Mouse (Mus musculus): Measurements from ENCODE around the gene Ush2a. TPM values are rescaled to one million over a fixed set of nuclear protein-coding genes. Genes with fewer than 3 reads are reported as not detected.

Ush2a gene
- polyA plus RNA-seq, 1 experiment from 2014 or later = 0.13 TPM

- WGBS = 86% methylated on average over 10 of the region's 10 CpGs
These were observed 738.2 kb downstream of the Ush2a start for GRCm38 (mm10) chr1:188999981-189000380.

DNA sequence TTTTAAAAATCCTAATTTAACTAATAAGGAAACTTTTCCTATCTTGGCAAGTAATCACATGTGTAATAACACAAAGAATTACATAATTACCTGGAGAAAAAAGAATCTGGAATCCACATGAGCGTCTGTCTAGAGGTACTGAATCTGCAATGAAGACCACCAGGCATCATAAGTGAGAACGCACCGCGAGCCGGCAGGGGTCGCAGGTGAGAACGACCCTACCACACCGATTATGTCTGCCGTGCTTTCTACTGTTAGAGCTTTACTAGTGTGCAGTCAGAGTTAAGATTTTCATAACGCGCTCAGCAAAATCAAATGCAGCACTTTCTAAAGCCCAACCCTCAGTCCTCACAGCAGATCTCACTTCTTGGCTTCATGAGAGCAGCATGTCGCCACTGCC is 740.0 kb downstream of the Ush2a start:
- no peaks in the 10 kb centered on the region for H3K9me3 ChIP-seq
- 86% methylated on average over 12 of the region's 12 CpGs for WGBS
- ATAC-seq (ENCODE audit: insufficient number of reproducible peaks, insufficient read depth, low FRiP score, low TSS enrichment, low read depth) = no peak
- no peak overlapping the region for H3K4me3 ChIP-seq
- H3K4me2 ChIP-seq = no peak overlapping the region
- no peaks in the 10 kb centered on the region for H3K27me3 ChIP-seq
- no peak overlapping the region for H3K27ac ChIP-seq
- H3K4me1 ChIP-seq = peaks cover 21% of the 10 kb centered on the region
- H3K36me3 ChIP-seq = peaks cover 37% of the 10 kb centered on the region
- H3K9ac ChIP-seq = no peak overlapping the region

More at GRCm38 (mm10) chr1:188999981-189000380, 738.2 kb downstream of the Ush2a start:
- Histone ChIP-seq H3K27ac (no peak overlapping the region), H3K27me3 (no peaks in the 10 kb centered on the region), H3K4me2 (no peak overlapping the region), H3K4me3 (no peak overlapping the region), H3K4me1 (peaks cover 6% of the 10 kb centered on the region; the same call in 1 of the 2 replicates), H3K9me3 (no peaks in the 10 kb centered on the region), H3K36me3 (peaks cover 55% of the 10 kb centered on the region), H3K9ac (no peak overlapping the region)
- ATAC-seq (ENCODE audit: insufficient number of reproducible peaks, insufficient read depth, low FRiP score, low TSS enrichment, low read depth) = no peak

DNA sequence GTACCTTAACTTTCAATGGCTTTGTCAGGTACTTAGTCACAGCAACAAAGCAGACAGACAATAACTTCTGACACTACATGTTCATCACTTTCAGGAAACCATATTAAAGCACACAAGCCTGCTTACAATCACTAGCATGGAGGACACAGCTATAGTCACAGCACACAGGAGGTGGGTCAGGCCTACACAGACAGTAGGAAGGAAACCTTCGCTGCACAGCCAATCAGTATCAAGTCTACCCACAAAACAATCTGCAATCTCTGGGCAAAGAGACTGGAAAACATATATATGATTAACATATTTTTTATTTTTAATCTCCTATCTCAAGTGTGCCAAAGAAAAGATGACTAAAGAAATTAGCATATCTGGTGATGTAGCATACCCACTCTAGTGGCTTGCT is 743.0 kb downstream of the Ush2a start:
- H3K4me2 ChIP-seq = no peak overlapping the region
- no peak overlapping the region for H3K27ac ChIP-seq
- no peak for ATAC-seq (ENCODE audit: insufficient number of reproducible peaks, insufficient read depth, low FRiP score, low TSS enrichment, low read depth)
- no peaks in the 10 kb centered on the region for H3K9me3 ChIP-seq
- peaks cover 13% of the 10 kb centered on the region for H3K36me3 ChIP-seq
- WGBS = 96% methylated on average over 1 of the region's 1 CpGs
- H3K4me1 ChIP-seq = peaks cover 23% of the 10 kb centered on the region
- H3K27me3 ChIP-seq = no peaks in the 10 kb centered on the region
- H3K4me3 ChIP-seq = no peak overlapping the region
- H3K9ac ChIP-seq = no peak overlapping the region

- Histone ChIP-seq H3K4me1 (peaks cover 23% of the 10 kb centered on the region), H3K27ac (no peak overlapping the region), H3K9me3 (no peaks in the 10 kb centered on the region), H3K9ac (0 out of 2 replicates have a peak overlapping the region, but pooled peaks have one; percentile 21), H3K27me3 (no peaks in the 10 kb centered on the region), H3K4me2 (peak overlapping the region; percentile 92), H3K4me3 (peak overlapping the region; percentile 98), H3K36me3 (peaks cover 6% of the 10 kb centered on the region; the same call in 1 of the 2 replicates)
- ATAC-seq (ENCODE audit: insufficient number of reproducible peaks, insufficient read depth, low FRiP score, low TSS enrichment, low read depth) = no peak
- 69% methylated on average over 5 of the region's 5 CpGs for WGBS
These were observed 744.4 kb downstream of the Ush2a start for GRCm38 (mm10) chr1:189006267-189006666.

DNA sequence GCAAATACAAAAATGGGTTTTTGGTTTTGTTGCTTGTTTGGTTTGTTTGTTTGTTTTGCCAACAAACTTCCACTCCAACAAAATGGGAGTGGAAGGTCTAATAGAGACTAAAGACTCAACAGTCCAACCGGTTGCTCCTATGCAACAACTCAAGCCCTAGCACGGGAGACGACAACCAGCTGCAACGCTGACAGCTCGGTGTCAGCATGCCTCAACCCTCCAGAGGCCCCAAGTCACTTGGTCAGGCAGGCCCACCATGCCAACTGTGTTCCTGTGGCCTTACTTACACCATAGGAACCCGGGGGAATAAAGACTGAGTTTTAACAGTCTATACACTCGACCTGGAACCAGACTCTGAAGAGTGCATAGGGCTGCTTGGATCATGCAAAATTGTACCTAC is 745.0 kb downstream of the Ush2a start:
- Histone ChIP-seq H3K4me1 (peaks cover 23% of the 10 kb centered on the region), H3K27ac (no peak overlapping the region), H3K9me3 (no peaks in the 10 kb centered on the region), H3K4me2 (peak overlapping the region; percentile 92), H3K9ac (peak overlapping the region; percentile 98), H3K27me3 (no peaks in the 10 kb centered on the region), H3K4me3 (peak overlapping the region; percentile 98), H3K36me3 (peaks cover 6% of the 10 kb centered on the region; the same call in 1 of the 2 replicates)
- no peak; the same call in 1 of the 2 replicates for ATAC-seq (ENCODE audit: insufficient number of reproducible peaks, insufficient read depth, low FRiP score, low TSS enrichment, low read depth)
- WGBS = 3% methylated on average over 7 of the region's 7 CpGs

DNA sequence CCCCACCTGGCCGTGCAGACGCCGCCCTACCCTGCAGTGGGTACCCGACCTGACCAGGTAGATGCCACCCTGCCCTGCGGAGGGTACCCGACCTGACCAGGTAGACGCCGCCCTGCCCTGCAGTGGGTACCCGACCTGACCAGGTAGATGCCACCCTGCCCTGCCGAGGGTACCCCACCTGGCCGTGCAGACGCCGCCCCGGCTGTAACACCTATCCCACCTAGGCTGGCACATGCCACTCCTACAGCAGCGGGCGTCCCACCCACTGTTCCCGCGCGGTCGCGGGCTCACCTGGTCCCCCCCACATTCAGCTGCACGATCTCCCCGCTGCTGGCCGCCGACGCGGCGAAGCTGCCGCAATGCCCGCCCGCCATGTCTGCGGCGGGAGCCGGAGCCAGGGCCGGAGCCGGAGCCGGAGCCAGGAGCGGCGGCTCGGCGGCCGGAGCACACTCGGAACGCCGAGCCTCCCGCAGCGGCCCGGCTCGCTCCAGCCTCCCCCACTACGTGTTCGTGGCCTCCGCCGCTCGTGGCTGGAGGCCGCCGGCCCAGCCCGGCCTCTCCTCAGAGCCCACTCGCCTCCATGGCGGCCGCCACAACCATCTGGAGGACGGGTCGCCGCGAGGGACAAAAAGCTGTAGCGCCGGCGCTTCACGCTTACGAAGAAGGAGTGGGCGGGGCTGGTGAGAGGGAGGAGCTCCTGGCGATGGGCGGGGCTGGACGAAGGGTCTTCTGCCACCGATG is 745.6 kb downstream of the Ush2a start, which contains the start of gene Kctd3:
Kctd3 (minus strand) TSS at position 603 of the 741 bp plus-strand sequence.
- peaks cover 24% of the 10 kb centered on the region for H3K4me1 ChIP-seq
- peak; percentile 81 for ATAC-seq (ENCODE audit: insufficient number of reproducible peaks, insufficient read depth, low FRiP score, low TSS enrichment, low read depth)
- H3K9ac ChIP-seq = peak within 1 kb of the TSS; percentile 98
- no peaks in the 10 kb centered on the region; the same call in 1 of the 2 replicates for H3K27me3 ChIP-seq
- peak within 1 kb of the TSS; percentile 45; the same call in 1 of the 2 replicates for H3K27ac ChIP-seq
- WGBS = under 1% methylated on average over 74 of the region's 74 CpGs
- peak within 1 kb of the TSS; percentile 98 for H3K4me3 ChIP-seq
- H3K9me3 ChIP-seq = no peaks in the 10 kb centered on the region
- peaks cover 6% of the 10 kb centered on the region; the same call in 1 of the 2 replicates for H3K36me3 ChIP-seq
- H3K4me2 ChIP-seq = peak within 1 kb of the TSS; percentile 92

- Histone ChIP-seq H3K9ac (no peak overlapping the region), H3K4me2 (peak overlapping the region; percentile 92), H3K9me3 (no peaks in the 10 kb centered on the region), H3K4me3 (peak overlapping the region; percentile 98), H3K27me3 (no peaks in the 10 kb centered on the region; the same call in 1 of the 2 replicates), H3K36me3 (peaks cover 6% of the 10 kb centered on the region; the same call in 1 of the 2 replicates), H3K27ac (no peak overlapping the region), H3K4me1 (peaks cover 29% of the 10 kb centered on the region)
- 46% methylated on average over 7 of the region's 7 CpGs for WGBS
- ATAC-seq (ENCODE audit: insufficient number of reproducible peaks, insufficient read depth, low FRiP score, low TSS enrichment, low read depth) = peak; percentile 41
These were observed 746.1 kb downstream of the Ush2a start for GRCm38 (mm10) chr1:189007980-189008324.

- peaks cover 36% of the 10 kb centered on the region for H3K4me1 ChIP-seq
- no peaks in the 10 kb centered on the region for H3K9me3 ChIP-seq
- no peak overlapping the region for H3K9ac ChIP-seq
- no peak overlapping the region for H3K27ac ChIP-seq
- H3K27me3 ChIP-seq = peaks cover 15% of the 10 kb centered on the region
- H3K4me2 ChIP-seq = no peak overlapping the region
- WGBS = 86% methylated on average over 4 of the region's 4 CpGs
- H3K36me3 ChIP-seq = no peaks in the 10 kb centered on the region; the same call in 1 of the 2 replicates
- no peak for ATAC-seq (ENCODE audit: insufficient number of reproducible peaks, insufficient read depth, low FRiP score, low TSS enrichment, low read depth)
- H3K4me3 ChIP-seq = no peak overlapping the region
These were observed 748.8 kb downstream of the Ush2a start for GRCm38 (mm10) chr1:189010671-189011070.

- WGBS = 4% methylated on average over 16 of the region's 16 CpGs
- Histone ChIP-seq H3K9me3 (no peaks in the 10 kb centered on the region), H3K27me3 (peaks cover 15% of the 10 kb centered on the region), H3K4me1 (peaks cover 22% of the 10 kb centered on the region), H3K36me3 (no peaks in the 10 kb centered on the region), H3K4me2 (peak overlapping the region; percentile 55), H3K9ac (peak overlapping the region; percentile 54), H3K27ac (peak overlapping the region; percentile 48; the same call in 1 of the 2 replicates), H3K4me3 (peak overlapping the region; percentile 26)
- no peak for ATAC-seq (ENCODE audit: insufficient number of reproducible peaks, insufficient read depth, low FRiP score, low TSS enrichment, low read depth)
These were observed 751.2 kb downstream of the Ush2a start for GRCm38 (mm10) chr1:189012846-189013586.

- H3K4me1 ChIP-seq = peaks cover 22% of the 10 kb centered on the region
- peak overlapping the region; percentile 54 for H3K9ac ChIP-seq
- H3K27me3 ChIP-seq = peaks cover 15% of the 10 kb centered on the region
- 7% methylated on average over 4 of the region's 4 CpGs for WGBS
- peak overlapping the region; percentile 55 for H3K4me2 ChIP-seq
- no peaks in the 10 kb centered on the region for H3K36me3 ChIP-seq
- 0 out of 2 replicates have a peak overlapping the region, but pooled peaks have one; percentile 26 for H3K4me3 ChIP-seq
- no peaks in the 10 kb centered on the region for H3K9me3 ChIP-seq
- no peak for ATAC-seq (ENCODE audit: insufficient number of reproducible peaks, insufficient read depth, low FRiP score, low TSS enrichment, low read depth)
- H3K27ac ChIP-seq = peak overlapping the region; percentile 48; the same call in 1 of the 2 replicates
These were observed 751.7 kb downstream of the Ush2a start for GRCm38 (mm10) chr1:189013587-189013921.
